Mouse (Mus musculus) neural tube, embryonic 13.5 days (tissue): Measurements from ENCODE around the gene Pigl. TPM values are rescaled to one million over a fixed set of nuclear protein-coding genes. Genes with fewer than 3 reads are reported as not detected.

Experiments used
- ATAC-seq: fragments of 200-750 bp; cut with Nextera tagmentation; 2 replicates; pipeline ENCODE4 v1.8.0; 2017; ENCODE audit warnings: low read depth, mild to moderate bottlenecking, moderate TSS enrichment, moderate library complexity
- H3K27ac ChIP-seq: fragments of 300-500 bp; sonication (generic); replicated peaks from 2 replicates; pipeline ENCODE4 v1.5.1; 2015; ENCODE audit warnings: moderate library complexity, mild to moderate bottlenecking, inconsistent platforms
- H3K27me3 ChIP-seq: fragments of 300-500 bp; sonication (generic); 2 replicates; pipeline ENCODE4 v1.6.1; 2015; ENCODE audit warnings: mild to moderate bottlenecking, inconsistent platforms
- H3K36me3 ChIP-seq: fragments of 300-500 bp; sonication (generic); 2 replicates; pipeline ENCODE4 v1.6.1; 2015; ENCODE audit warnings: mild to moderate bottlenecking, inconsistent platforms
- H3K4me1 ChIP-seq: fragments of 300-500 bp; sonication (generic); replicated peaks from 2 replicates; pipeline ENCODE4 v1.6.1; 2015; ENCODE audit warnings: inconsistent platforms
- H3K4me2 ChIP-seq: fragments of 300-500 bp; sonication (generic); 2 replicates; pipeline ENCODE4 v1.6.1; 2015; ENCODE audit warnings: inconsistent platforms, mild to moderate bottlenecking, moderate library complexity
- H3K4me3 ChIP-seq: fragments of 300-500 bp; sonication (generic); 2 replicates; pipeline ENCODE4 v1.5.1; 2015; ENCODE audit warnings: mild to moderate bottlenecking, inconsistent platforms
- H3K9ac ChIP-seq: fragments of 300-500 bp; sonication (generic); 2 replicates; pipeline ENCODE4 v1.6.1; 2015; ENCODE audit warnings: moderate library complexity, mild to moderate bottlenecking, inconsistent platforms
- H3K9me3 ChIP-seq: fragments of 300-500 bp; sonication (generic); 2 replicates; pipeline ENCODE4 v1.6.1; 2016; ENCODE audit warnings: inconsistent platforms
- WGBS: fragments of 180-500 bp; shearing (Covaris S2); methylation state at CpG from one replicate; pipeline ENCODE4 v1.1.7; 2015; 5-methylcytosine and 5-hydroxymethylcytosine counted together
- polyA plus RNA-seq: library from polyadenylated mRNA; unstranded; fragments of >200 nt; fragmentation: Nextera tagmentation; extraction: Ambion mirVana; gene quantifications from 2 replicates; pipeline ENCODE4 v1.2.1, GENCODE M21; 2015

Gene Pigl
- polyA plus RNA-seq, 1 experiment from 2014 or later: 7.7 TPM

- no peaks in the 10 kb centered on the region for H3K9me3 ChIP-seq
- no peak overlapping the region for H3K27ac ChIP-seq
- no peaks in the 10 kb centered on the region for H3K27me3 ChIP-seq
- no peaks in the 10 kb centered on the region for H3K4me1 ChIP-seq
- 94% methylated on average over 5 of the region's 5 CpGs for WGBS
- H3K4me3 ChIP-seq: no peak overlapping the region
- H3K9ac ChIP-seq: no peak overlapping the region
- no peaks in the 10 kb centered on the region for H3K36me3 ChIP-seq
- H3K4me2 ChIP-seq: no peak overlapping the region
- no peak for ATAC-seq
Measured at GRCm38 (mm10) chr11:62473516-62473915, 15.3 kb downstream of the Pigl start.

- Histone ChIP-seq H3K27ac (no peak overlapping the region), H3K4me2 (no peak overlapping the region), H3K4me3 (no peak overlapping the region), H3K9me3 (no peaks in the 10 kb centered on the region), H3K4me1 (peaks cover 7% of the 10 kb centered on the region; the same call in 1 of the 2 replicates), H3K36me3 (no peaks in the 10 kb centered on the region), H3K9ac (no peak overlapping the region), H3K27me3 (no peaks in the 10 kb centered on the region)
- 98% methylated on average over 4 of the region's 4 CpGs for WGBS
- ATAC-seq: no peak
Measured at GRCm38 (mm10) chr11:62476156-62476555, 17.9 kb downstream of the Pigl start.

GRCm38 (mm10) chr11:62478931-62479330 lies 20.7 kb downstream of the Pigl start:
- Histone ChIP-seq H3K36me3 (no peaks in the 10 kb centered on the region), H3K4me2 (no peak overlapping the region), H3K9ac (no peak overlapping the region), H3K4me3 (no peak overlapping the region), H3K27me3 (no peaks in the 10 kb centered on the region), H3K4me1 (peaks cover 7% of the 10 kb centered on the region; the same call in 1 of the 2 replicates), H3K27ac (peak overlapping the region; percentile 73), H3K9me3 (no peaks in the 10 kb centered on the region)
- no peak for ATAC-seq
- 78% methylated on average over 6 of the region's 6 CpGs for WGBS

GRCm38 (mm10) chr11:62479581-62479980 lies 21.3 kb downstream of the Pigl start:
- no peak for ATAC-seq
- H3K27me3 ChIP-seq: no peaks in the 10 kb centered on the region
- 89% methylated on average over 5 of the region's 5 CpGs for WGBS
- no peaks in the 10 kb centered on the region for H3K9me3 ChIP-seq
- H3K27ac ChIP-seq: peak overlapping the region; percentile 73
- H3K4me3 ChIP-seq: no peak overlapping the region
- no peaks in the 10 kb centered on the region for H3K36me3 ChIP-seq
- peaks cover 7% of the 10 kb centered on the region; the same call in 1 of the 2 replicates for H3K4me1 ChIP-seq
- no peak overlapping the region for H3K9ac ChIP-seq
- H3K4me2 ChIP-seq: no peak overlapping the region

GRCm38 (mm10) chr11:62486949-62487348 lies 28.7 kb downstream of the Pigl start:
- ATAC-seq: no peak
- no peaks in the 10 kb centered on the region for H3K27me3 ChIP-seq
- WGBS: 88% methylated on average over 1 of the region's 1 CpGs

GRCm38 (mm10) chr11:62487540-62488350 lies 29.5 kb downstream of the Pigl start:
- WGBS: 95% methylated on average over 10 of the region's 10 CpGs
- Histone ChIP-seq H3K36me3 (no peaks in the 10 kb centered on the region), H3K27ac (no peak overlapping the region), H3K4me2 (no peak overlapping the region), H3K27me3 (no peaks in the 10 kb centered on the region), H3K4me1 (no peaks in the 10 kb centered on the region), H3K4me3 (no peak overlapping the region), H3K9ac (no peak overlapping the region), H3K9me3 (no peaks in the 10 kb centered on the region)
- no peak for ATAC-seq

More at GRCm38 (mm10) chr11:62486949-62487348, 28.7 kb downstream of the Pigl start:
- Histone ChIP-seq H3K4me2 (no peak overlapping the region), H3K9ac (no peak overlapping the region), H3K27ac (no peak overlapping the region), H3K4me3 (no peak overlapping the region), H3K9me3 (no peaks in the 10 kb centered on the region), H3K4me1 (no peaks in the 10 kb centered on the region), H3K36me3 (no peaks in the 10 kb centered on the region)

- peaks cover 9% of the 10 kb centered on the region for H3K4me1 ChIP-seq
- H3K27ac ChIP-seq: no peak overlapping the region
- no peaks in the 10 kb centered on the region for H3K27me3 ChIP-seq
- ATAC-seq: no peak
- H3K9me3 ChIP-seq: no peaks in the 10 kb centered on the region
- no peak overlapping the region for H3K4me3 ChIP-seq
- no peak overlapping the region for H3K9ac ChIP-seq
- H3K36me3 ChIP-seq: no peaks in the 10 kb centered on the region
- 92% methylated on average over 6 of the region's 6 CpGs for WGBS
- no peak overlapping the region for H3K4me2 ChIP-seq
Measured at GRCm38 (mm10) chr11:62493701-62494100, 35.4 kb downstream of the Pigl start.

- Histone ChIP-seq H3K36me3 (no peaks in the 10 kb centered on the region), H3K9ac (no peak overlapping the region), H3K9me3 (no peaks in the 10 kb centered on the region), H3K27me3 (no peaks in the 10 kb centered on the region), H3K27ac (peak overlapping the region; percentile 29; the same call in 1 of the 2 replicates), H3K4me3 (no peak overlapping the region), H3K4me2 (no peak overlapping the region), H3K4me1 (peaks cover 9% of the 10 kb centered on the region)
- WGBS: 3% methylated on average over 6 of the region's 6 CpGs
- 0 out of 2 replicates have a peak, but pooled peaks have one; percentile 36 for ATAC-seq
Measured at GRCm38 (mm10) chr11:62494754-62495275, 36.6 kb downstream of the Pigl start.

- no peaks in the 10 kb centered on the region for H3K9me3 ChIP-seq
- no peaks in the 10 kb centered on the region for H3K36me3 ChIP-seq
- H3K4me3 ChIP-seq: no peak overlapping the region
- no peaks in the 10 kb centered on the region for H3K27me3 ChIP-seq
- H3K4me2 ChIP-seq: no peak overlapping the region
- ATAC-seq: no peak
- WGBS: 27% methylated on average over 7 of the region's 10 CpGs
- H3K9ac ChIP-seq: no peak overlapping the region
- peak overlapping the region; percentile 29; the same call in 1 of the 2 replicates for H3K27ac ChIP-seq
- H3K4me1 ChIP-seq: peaks cover 9% of the 10 kb centered on the region
Measured at GRCm38 (mm10) chr11:62495276-62495801, 37.1 kb downstream of the Pigl start.

GRCm38 (mm10) chr11:62496151-62496715 lies 38.0 kb downstream of the Pigl start:
- Histone ChIP-seq H3K4me3 (no peak overlapping the region), H3K9me3 (no peaks in the 10 kb centered on the region), H3K9ac (no peak overlapping the region), H3K36me3 (no peaks in the 10 kb centered on the region), H3K4me1 (peaks cover 9% of the 10 kb centered on the region), H3K4me2 (no peak overlapping the region), H3K27ac (no peak overlapping the region), H3K27me3 (no peaks in the 10 kb centered on the region)
- ATAC-seq: no peak
- WGBS: 68% methylated on average over 5 of the region's 5 CpGs

GRCm38 (mm10) chr11:62497181-62497580 lies 38.9 kb downstream of the Pigl start:
- Histone ChIP-seq H3K4me1 (peaks cover 9% of the 10 kb centered on the region), H3K4me3 (no peak overlapping the region), H3K9ac (no peak overlapping the region), H3K4me2 (no peak overlapping the region), H3K27me3 (no peaks in the 10 kb centered on the region), H3K36me3 (no peaks in the 10 kb centered on the region), H3K9me3 (no peaks in the 10 kb centered on the region), H3K27ac (no peak overlapping the region)
- ATAC-seq: no peak
- 51% methylated on average over 3 of the region's 3 CpGs for WGBS

GRCm38 (mm10) chr11:62498802-62499201 lies 40.5 kb downstream of the Pigl start:
- ATAC-seq: no peak
- Histone ChIP-seq H3K4me3 (no peak overlapping the region), H3K4me2 (no peak overlapping the region), H3K4me1 (peaks cover 9% of the 10 kb centered on the region), H3K9me3 (no peaks in the 10 kb centered on the region), H3K9ac (no peak overlapping the region), H3K27me3 (no peaks in the 10 kb centered on the region), H3K36me3 (no peaks in the 10 kb centered on the region), H3K27ac (no peak overlapping the region)
- WGBS: 81% methylated on average over 2 of the region's 2 CpGs
